Mouse (Mus musculus) midbrain, embryonic 11.5 days (tissue): ENCODE data around the gene Hist1h4a. TPM values are rescaled to one million over a fixed set of nuclear protein-coding genes. Genes with fewer than 3 reads are reported as not detected.

Experiments used
- ATAC-seq: fragments of 200-750 bp; cut with Nextera tagmentation; 2 replicates; pipeline ENCODE4 v1.8.0; 2017; ENCODE audit warnings: moderate TSS enrichment, moderate library complexity; ENCODE audit not compliant: low FRiP score
- DNase-seq: peaks from one replicate; pipeline ENCODE4 v3.0.0; 2015; ENCODE audit warnings: low spot score; ENCODE audit errors: missing footprints
- H3K27ac ChIP-seq: fragments of 300-500 bp; sonication (generic); 2 replicates; pipeline ENCODE4 v1.5.1; 2014; ENCODE audit warnings: low read depth, low read length
- H3K27me3 ChIP-seq: fragments of 300-500 bp; sonication (generic); 2 replicates; pipeline ENCODE4 v1.6.1; 2014; ENCODE audit warnings: mild to moderate bottlenecking, low read length, moderate library complexity, mixed read lengths; ENCODE audit not compliant: control insufficient read depth, insufficient read depth
- H3K36me3 ChIP-seq: fragments of 300-500 bp; sonication (generic); 2 replicates; pipeline ENCODE4 v1.6.1; 2014; ENCODE audit warnings: mild to moderate bottlenecking, low read length, moderate library complexity, mixed read lengths; ENCODE audit not compliant: control insufficient read depth, insufficient read depth
- H3K4me1 ChIP-seq: fragments of 300-500 bp; sonication (generic); 2 replicates; pipeline ENCODE4 v1.6.1; 2014; ENCODE audit warnings: low read length; ENCODE audit not compliant: control insufficient read depth, insufficient read depth
- H3K4me2 ChIP-seq: fragments of 300-500 bp; sonication (generic); 2 replicates; pipeline ENCODE4 v1.6.1; 2014; ENCODE audit warnings: mild to moderate bottlenecking, moderate library complexity
- H3K4me3 ChIP-seq: fragments of 300-500 bp; sonication (generic); 2 replicates; pipeline ENCODE4 v1.5.1; 2014; ENCODE audit warnings: low read depth, low read length
- H3K9ac ChIP-seq: fragments of 300-500 bp; sonication (generic); 2 replicates; pipeline ENCODE4 v1.6.1; 2014; ENCODE audit warnings: low read length
- H3K9me3 ChIP-seq: fragments of 300-500 bp; sonication (generic); 2 replicates; pipeline ENCODE4 v1.6.1; 2016; ENCODE audit warnings: low read length; ENCODE audit not compliant: control insufficient read depth
- WGBS: fragments of 180-500 bp; shearing (Covaris S2); extraction: QIAGEN DNeasy Blood & Tissue Kit; methylation state at CpG from one replicate; pipeline ENCODE4 v1.1.7; 2014; 5-methylcytosine and 5-hydroxymethylcytosine counted together
- polyA plus RNA-seq: library from polyadenylated mRNA; unstranded; fragments of >200 nt; fragmentation: Nextera tagmentation; extraction: Ambion mirVana; gene quantifications from 2 replicates; pipeline ENCODE4 v1.2.1, GENCODE M21; 2014

Gene Hist1h4a
- 0.49 and 0.55 TPM in 2 replicates for polyA plus RNA-seq

DNA sequence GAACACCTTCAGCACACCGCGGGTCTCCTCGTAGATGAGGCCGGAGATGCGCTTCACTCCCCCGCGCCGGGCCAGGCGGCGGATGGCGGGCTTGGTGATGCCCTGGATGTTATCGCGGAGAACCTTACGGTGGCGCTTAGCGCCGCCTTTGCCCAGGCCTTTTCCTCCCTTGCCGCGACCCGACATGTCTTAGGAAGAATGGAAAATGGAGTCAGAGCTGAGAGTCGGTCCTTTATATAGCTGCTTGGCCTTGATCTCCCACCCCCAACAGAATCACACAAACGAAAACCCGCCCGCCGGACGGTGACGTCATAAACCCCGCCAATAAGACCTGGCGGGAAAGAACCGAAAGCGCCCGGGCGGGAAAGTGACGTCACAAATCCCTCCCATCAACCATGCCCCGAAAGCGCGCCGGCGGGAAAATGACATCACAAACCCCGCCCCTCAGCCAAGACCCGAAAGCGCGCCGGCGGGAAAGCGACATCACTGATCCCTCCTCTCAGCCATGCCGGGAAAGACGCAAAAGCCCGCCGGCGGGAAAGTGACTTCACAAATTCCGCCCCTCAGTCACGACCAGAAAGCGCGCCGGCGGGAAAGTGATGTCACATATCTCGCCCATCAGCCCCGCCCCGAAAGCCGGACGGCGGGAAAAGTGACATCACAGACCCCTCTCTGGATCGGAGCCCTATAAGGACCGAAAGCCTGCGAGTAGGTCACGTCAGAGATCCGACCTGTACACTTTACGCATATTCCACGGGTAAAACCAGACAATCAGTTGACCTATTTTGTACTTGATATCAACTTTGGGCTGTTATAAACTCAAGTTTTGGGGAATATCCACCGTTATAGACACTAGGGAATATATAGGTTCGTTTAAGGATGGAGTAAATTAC, at the start of gene Hist1h4a:
TSS of gene Hist1h4a (minus strand) at position 259 of the 893 bp plus-strand sequence.
- H3K9me3 ChIP-seq = no peaks in the 10 kb centered on the region
- H3K9ac ChIP-seq = peak within 1 kb of the TSS; percentile 73
- H3K4me1 ChIP-seq = peaks cover 26% of the 10 kb centered on the region
- under 1% methylated on average over 61 of the region's 72 CpGs for WGBS
- peak within 1 kb of the TSS; percentile 82 for H3K4me2 ChIP-seq
- H3K27ac ChIP-seq = peak within 1 kb of the TSS; percentile 83
- no peaks in the 10 kb centered on the region for H3K36me3 ChIP-seq
- ATAC-seq = peak; percentile 81
- peak; percentile 100 for DNase-seq
- H3K4me3 ChIP-seq = peak within 1 kb of the TSS; percentile 37
- no peaks in the 10 kb centered on the region for H3K27me3 ChIP-seq

GRCm38 (mm10) chr13:23806422-23807052, 45.5 kb upstream of the Hist1h4a start, which contains the start of gene Slc17a2:
Gene Slc17a2, plus strand, starts transcription at chr13:23806993.
- 91% methylated on average over 15 of the region's 15 CpGs for WGBS
- no peaks in the 10 kb centered on the region for H3K9me3 ChIP-seq

DNA sequence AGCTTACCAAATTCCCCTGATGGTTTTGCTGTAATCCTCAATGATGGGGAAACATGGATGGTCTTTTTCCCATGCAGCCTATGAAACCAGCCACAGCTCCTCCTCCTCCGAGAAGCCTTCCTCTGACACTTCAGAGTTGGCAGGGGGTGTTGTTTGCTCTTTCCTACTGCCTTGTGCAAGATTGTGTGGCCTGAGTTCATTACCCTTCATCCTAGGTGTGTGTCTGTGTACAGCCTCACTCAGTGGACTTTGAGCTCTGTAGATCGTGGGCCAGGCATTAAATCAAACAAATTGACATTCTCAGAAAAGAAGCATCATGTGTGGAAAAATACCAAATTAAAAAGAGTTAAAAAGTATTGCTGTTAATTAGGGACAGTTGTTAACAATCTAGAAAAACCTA, 43.5 kb upstream of the Hist1h4a start:
- ATAC-seq (no peak), DNase-seq (no peak)
- H3K36me3 ChIP-seq = no peaks in the 10 kb centered on the region
- no peaks in the 10 kb centered on the region for H3K27me3 ChIP-seq
- H3K9ac ChIP-seq = no peak overlapping the region
- no peak overlapping the region for H3K4me2 ChIP-seq
- H3K4me3 ChIP-seq = no peak overlapping the region
- no peaks in the 10 kb centered on the region for H3K4me1 ChIP-seq
- WGBS = 86% methylated on average over 2 of the region's 2 CpGs
- no peak overlapping the region for H3K27ac ChIP-seq
- no peaks in the 10 kb centered on the region for H3K9me3 ChIP-seq

More at GRCm38 (mm10) chr13:23806422-23807052, 45.5 kb upstream of the Hist1h4a start, which contains the start of gene Slc17a2:
- ATAC-seq (no peak), DNase-seq (no peak)
- Histone ChIP-seq H3K4me3 (no peak within 1 kb of the TSS), H3K4me2 (no peak within 1 kb of the TSS), H3K36me3 (no peaks in the 10 kb centered on the region), H3K9ac (no peak within 1 kb of the TSS), H3K4me1 (no peaks in the 10 kb centered on the region), H3K27ac (no peak within 1 kb of the TSS), H3K27me3 (no peaks in the 10 kb centered on the region)

GRCm38 (mm10) chr13:23799405-23799804, 38.4 kb upstream of the Hist1h4a start:
- Histone ChIP-seq H3K4me2 (no peak overlapping the region), H3K9me3 (no peaks in the 10 kb centered on the region), H3K36me3 (no peaks in the 10 kb centered on the region), H3K27ac (no peak overlapping the region), H3K4me3 (no peak overlapping the region), H3K9ac (no peak overlapping the region), H3K27me3 (no peaks in the 10 kb centered on the region), H3K4me1 (no peaks in the 10 kb centered on the region)
- 89% methylated on average over 5 of the region's 5 CpGs for WGBS
- ATAC-seq (no peak), DNase-seq (no peak)

- WGBS = 55% methylated on average over 2 of the region's 2 CpGs
- DNase-seq (peak; percentile 91), ATAC-seq (no peak)
Measured at GRCm38 (mm10) chr13:23792520-23792919, 31.5 kb upstream of the Hist1h4a start.

GRCm38 (mm10) chr13:23779025-23779424, 18.0 kb upstream of the Hist1h4a start:
- no peak overlapping the region for H3K4me2 ChIP-seq
- no peaks in the 10 kb centered on the region for H3K9me3 ChIP-seq
- no peaks in the 10 kb centered on the region for H3K4me1 ChIP-seq
- no peak overlapping the region for H3K27ac ChIP-seq
- WGBS = 83% methylated on average over 4 of the region's 4 CpGs
- H3K4me3 ChIP-seq = no peak overlapping the region
- no peaks in the 10 kb centered on the region for H3K36me3 ChIP-seq
- H3K9ac ChIP-seq = no peak overlapping the region
- ATAC-seq = no peak
- no peaks in the 10 kb centered on the region for H3K27me3 ChIP-seq
- no peak for DNase-seq

More at GRCm38 (mm10) chr13:23792520-23792919, 31.5 kb upstream of the Hist1h4a start:
- Histone ChIP-seq H3K4me2 (no peak overlapping the region), H3K9ac (no peak overlapping the region), H3K4me3 (no peak overlapping the region), H3K27ac (no peak overlapping the region), H3K4me1 (no peaks in the 10 kb centered on the region), H3K9me3 (no peaks in the 10 kb centered on the region), H3K27me3 (no peaks in the 10 kb centered on the region), H3K36me3 (no peaks in the 10 kb centered on the region)

DNA sequence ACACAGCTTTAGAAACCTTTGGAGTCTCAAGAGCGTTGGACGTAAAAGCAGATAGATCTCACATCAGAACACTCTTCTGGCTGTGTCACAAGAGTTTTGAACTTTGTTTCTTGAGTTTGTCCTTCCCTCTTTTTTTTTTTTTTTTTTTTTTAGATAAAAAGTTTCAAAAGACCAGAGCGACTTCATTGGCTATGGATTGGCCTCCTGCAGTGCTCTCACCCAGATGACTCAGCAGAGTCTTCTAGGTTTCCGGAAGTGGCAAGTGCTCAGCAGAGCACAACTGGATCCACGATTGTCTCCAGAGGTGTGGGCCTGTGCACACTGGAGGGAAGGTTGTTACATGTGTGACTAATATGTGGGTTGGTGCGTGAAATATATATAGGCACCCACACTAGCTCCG, 17.3 kb upstream of the Hist1h4a start:
- no peaks in the 10 kb centered on the region for H3K36me3 ChIP-seq
- 96% methylated on average over 7 of the region's 7 CpGs for WGBS
- H3K9me3 ChIP-seq = no peaks in the 10 kb centered on the region
- no peak overlapping the region for H3K27ac ChIP-seq
- no peak overlapping the region for H3K4me3 ChIP-seq
- no peaks in the 10 kb centered on the region for H3K4me1 ChIP-seq
- no peak overlapping the region for H3K4me2 ChIP-seq
- H3K9ac ChIP-seq = no peak overlapping the region
- no peak for DNase-seq
- H3K27me3 ChIP-seq = no peaks in the 10 kb centered on the region
- no peak for ATAC-seq

DNA sequence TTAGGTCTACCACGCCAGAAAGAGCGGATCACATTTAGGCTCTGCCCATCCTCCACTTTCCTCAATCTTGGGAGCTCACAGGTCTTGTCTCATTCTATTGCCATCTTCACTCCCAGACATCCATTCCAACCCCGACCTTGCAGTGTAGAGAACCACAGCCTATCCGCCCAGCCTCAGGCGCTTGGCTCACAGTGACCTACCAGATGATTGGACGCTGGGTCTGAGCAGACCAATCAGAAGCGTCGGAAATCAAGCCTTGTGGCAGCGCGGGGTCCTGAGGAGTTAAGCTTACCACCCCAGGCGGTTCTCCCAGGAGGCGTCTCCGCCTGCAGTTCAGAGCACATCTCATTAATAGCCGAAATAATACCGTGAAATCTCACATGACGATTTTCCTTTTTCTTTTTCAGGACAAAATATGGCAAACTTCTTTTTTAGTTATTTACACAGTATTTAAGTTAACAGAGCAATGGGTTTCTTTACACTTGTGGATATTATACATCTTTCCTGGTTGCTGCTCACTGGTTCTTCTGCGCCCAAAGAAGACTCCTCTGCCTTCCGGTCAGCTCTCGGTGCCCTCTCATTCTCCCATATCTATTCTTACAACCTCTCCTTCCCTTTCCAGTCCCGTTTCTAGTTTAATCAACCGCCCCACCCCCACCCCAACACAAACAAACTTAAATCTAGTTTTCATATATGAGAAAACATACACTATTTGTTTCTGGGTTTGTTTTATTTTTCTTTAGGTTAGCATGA, 11.7 kb upstream of the Hist1h4a start:
- ATAC-seq (peak; percentile 97), DNase-seq (peak; percentile 90)
- 25% methylated on average over 21 of the region's 21 CpGs for WGBS
- no peaks in the 10 kb centered on the region for H3K9me3 ChIP-seq
- no peak overlapping the region for H3K9ac ChIP-seq
- no peaks in the 10 kb centered on the region for H3K4me1 ChIP-seq
- H3K36me3 ChIP-seq = no peaks in the 10 kb centered on the region
- H3K4me2 ChIP-seq = peak overlapping the region; percentile 28
- no peak overlapping the region for H3K27ac ChIP-seq
- H3K27me3 ChIP-seq = no peaks in the 10 kb centered on the region
- H3K4me3 ChIP-seq = no peak overlapping the region
